Mouse (Mus musculus) intestine, embryonic 14.5 days (tissue): ENCODE data around the gene Trim31. TPM values are rescaled to one million over a fixed set of nuclear protein-coding genes. Genes with fewer than 3 reads are reported as not detected.
A peak's percentile ranks its signal among the peaks of the same experiment; 100 is the strongest.

Experiments used
- ATAC-seq: fragments of 200-750 bp; cut with Nextera tagmentation; replicated peaks from 2 replicates; pipeline ENCODE4 v1.8.0; 2017; ENCODE audit warnings: low read depth, moderate number of reproducible peaks, moderate TSS enrichment, moderate library complexity; ENCODE audit not compliant: low FRiP score, low TSS enrichment
- DNase-seq: peaks from one replicate; pipeline ENCODE4 v3.0.0-alpha.2; 2018; ENCODE audit warnings: low spot score
- H3K27ac ChIP-seq: fragments of 300-500 bp; sonication (generic); 2 replicates; pipeline ENCODE4 v1.5.1; 2014; ENCODE audit warnings: low read depth, mild to moderate bottlenecking, control low read depth
- H3K27me3 ChIP-seq: fragments of 300-500 bp; sonication (generic); replicated peaks from 2 replicates; pipeline ENCODE4 v1.6.1; 2014; ENCODE audit warnings: low read length, control low read depth; ENCODE audit not compliant: control insufficient read depth, insufficient read depth
- H3K36me3 ChIP-seq: fragments of 300-500 bp; sonication (generic); 2 replicates; pipeline ENCODE4 v1.6.1; 2014; ENCODE audit warnings: low read length, control low read depth; ENCODE audit not compliant: control insufficient read depth, insufficient read depth
- H3K4me1 ChIP-seq: fragments of 300-500 bp; sonication (generic); replicated peaks from 2 replicates; pipeline ENCODE4 v1.6.1; 2014; ENCODE audit warnings: low read length, control low read depth, mixed read lengths; ENCODE audit not compliant: control insufficient read depth, insufficient read depth
- H3K4me2 ChIP-seq: fragments of 300-500 bp; sonication (generic); 2 replicates; pipeline ENCODE4 v1.6.1; 2014; ENCODE audit warnings: low read length
- H3K4me3 ChIP-seq: fragments of 300-500 bp; sonication (generic); 2 replicates; pipeline ENCODE4 v1.5.1; 2014; ENCODE audit warnings: low read depth, low read length, control low read depth, mixed read lengths
- H3K9ac ChIP-seq: fragments of 300-500 bp; sonication (generic); 2 replicates; pipeline ENCODE4 v1.6.1; 2014; ENCODE audit warnings: mild to moderate bottlenecking, low read length
- H3K9me3 ChIP-seq: fragments of 300-500 bp; sonication (generic); 2 replicates; pipeline ENCODE4 v1.6.1; 2016; ENCODE audit warnings: low read length, control low read depth; ENCODE audit not compliant: control insufficient read depth
- WGBS: fragments of 180-500 bp; shearing (Covaris S2); extraction: QIAGEN DNeasy Blood & Tissue Kit; methylation state at CpG from one replicate; pipeline ENCODE4 v1.1.7; 2014; 5-methylcytosine and 5-hydroxymethylcytosine counted together
- polyA plus RNA-seq: library from polyadenylated mRNA; unstranded; fragments of >200 nt; fragmentation: Nextera tagmentation; extraction: Ambion mirVana; gene quantifications from 2 replicates; pipeline ENCODE4 v1.2.1, GENCODE M21; 2014

Gene Trim31
- polyA plus RNA-seq, 1 experiment from 2014 or later, result 25.7 TPM

GRCm38 (mm10) chr17:36866719-36867527 is 31.0 kb upstream of the Trim31 start, which contains the start of gene Trim15:
Gene Trim15, minus strand, starts transcription at chr17:36867210.
- Histone ChIP-seq H3K36me3 (no peaks in the 10 kb centered on the region), H3K27me3 (peaks cover 17% of the 10 kb centered on the region), H3K9me3 (no peaks in the 10 kb centered on the region), H3K27ac (no peak within 1 kb of the TSS), H3K9ac (no peak within 1 kb of the TSS; the same call in 1 of the 2 replicates), H3K4me3 (no peak within 1 kb of the TSS), H3K4me2 (peak within 1 kb of the TSS; percentile 49), H3K4me1 (0 out of 2 replicates have a peak, but pooled peaks cover 5% of the 10 kb centered on the region)
- DNase-seq (peak; percentile 65), ATAC-seq (peak; percentile 89)
- 11% methylated on average over 29 of the region's 29 CpGs for WGBS

- peaks cover 17% of the 10 kb centered on the region for H3K27me3 ChIP-seq
- DNase-seq, result no peak
- H3K9ac ChIP-seq, result no peak overlapping the region
- no peaks in the 10 kb centered on the region for H3K9me3 ChIP-seq
- H3K4me2 ChIP-seq, result no peak overlapping the region
- 78% methylated on average over 2 of the region's 2 CpGs for WGBS
- ATAC-seq, result no peak
- H3K36me3 ChIP-seq, result no peaks in the 10 kb centered on the region
- no peak overlapping the region for H3K4me3 ChIP-seq
- no peak overlapping the region for H3K27ac ChIP-seq
- 0 out of 2 replicates have a peak, but pooled peaks cover 5% of the 10 kb centered on the region for H3K4me1 ChIP-seq
Measured at GRCm38 (mm10) chr17:36868836-36869235, 29.1 kb upstream of the Trim31 start.

- 78% methylated on average over 4 of the region's 4 CpGs for WGBS
- DNase-seq (no peak), ATAC-seq (no peak)
- Histone ChIP-seq H3K4me3 (no peak within 1 kb of the TSS), H3K36me3 (no peaks in the 10 kb centered on the region), H3K4me1 (0 out of 2 replicates have a peak, but pooled peaks cover 5% of the 10 kb centered on the region), H3K27ac (no peak within 1 kb of the TSS), H3K9ac (no peak within 1 kb of the TSS), H3K9me3 (no peaks in the 10 kb centered on the region), H3K27me3 (peaks cover 17% of the 10 kb centered on the region), H3K4me2 (no peak within 1 kb of the TSS)
Measured at GRCm38 (mm10) chr17:36869284-36869954, 28.5 kb upstream of the Trim31 start, which contains the start of gene Trim10. Gene Trim10, plus strand, starts transcription at chr17:36869574.

GRCm38 (mm10) chr17:36869955-36870810 is 27.7 kb upstream of the Trim31 start:
- DNase-seq (no peak), ATAC-seq (no peak)
- Histone ChIP-seq H3K4me1 (0 out of 2 replicates have a peak, but pooled peaks cover 5% of the 10 kb centered on the region), H3K4me2 (no peak overlapping the region), H3K36me3 (no peaks in the 10 kb centered on the region), H3K27me3 (peaks cover 17% of the 10 kb centered on the region), H3K9me3 (no peaks in the 10 kb centered on the region), H3K4me3 (no peak overlapping the region), H3K27ac (no peak overlapping the region), H3K9ac (no peak overlapping the region)
- 72% methylated on average over 25 of the region's 25 CpGs for WGBS

- Histone ChIP-seq H3K27me3 (no peaks in the 10 kb centered on the region), H3K4me2 (no peak overlapping the region), H3K9ac (no peak overlapping the region), H3K4me3 (no peak overlapping the region), H3K36me3 (no peaks in the 10 kb centered on the region), H3K27ac (no peak overlapping the region), H3K9me3 (no peaks in the 10 kb centered on the region), H3K4me1 (no peaks in the 10 kb centered on the region)
- ATAC-seq (no peak), DNase-seq (no peak)
- WGBS, result 42% methylated on average over 4 of the region's 4 CpGs
Measured at GRCm38 (mm10) chr17:36874636-36875035, 23.3 kb upstream of the Trim31 start.

- Histone ChIP-seq H3K4me3 (no peak overlapping the region), H3K9ac (no peak overlapping the region), H3K36me3 (no peaks in the 10 kb centered on the region), H3K4me1 (no peaks in the 10 kb centered on the region), H3K27ac (no peak overlapping the region), H3K27me3 (no peaks in the 10 kb centered on the region), H3K9me3 (no peaks in the 10 kb centered on the region), H3K4me2 (no peak overlapping the region)
- DNase-seq (no peak), ATAC-seq (no peak)
- 60% methylated on average over 2 of the region's 2 CpGs for WGBS
Measured at GRCm38 (mm10) chr17:36883350-36883749, 14.6 kb upstream of the Trim31 start.

- no peaks in the 10 kb centered on the region for H3K36me3 ChIP-seq
- WGBS, result 88% methylated on average over 12 of the region's 12 CpGs
- no peak overlapping the region for H3K27ac ChIP-seq
- no peak for DNase-seq
- H3K4me1 ChIP-seq, result no peaks in the 10 kb centered on the region
- H3K9ac ChIP-seq, result no peak overlapping the region
- no peaks in the 10 kb centered on the region for H3K9me3 ChIP-seq
- ATAC-seq, result 0 out of 2 replicates have a peak, but pooled peaks have one; percentile 57
- no peaks in the 10 kb centered on the region for H3K27me3 ChIP-seq
- no peak overlapping the region for H3K4me3 ChIP-seq
- no peak overlapping the region for H3K4me2 ChIP-seq
Measured at GRCm38 (mm10) chr17:36885132-36885790, 12.7 kb upstream of the Trim31 start.
